Mouse (Mus musculus): Measurements from ENCODE around the gene Fndc3b.

DNA sequence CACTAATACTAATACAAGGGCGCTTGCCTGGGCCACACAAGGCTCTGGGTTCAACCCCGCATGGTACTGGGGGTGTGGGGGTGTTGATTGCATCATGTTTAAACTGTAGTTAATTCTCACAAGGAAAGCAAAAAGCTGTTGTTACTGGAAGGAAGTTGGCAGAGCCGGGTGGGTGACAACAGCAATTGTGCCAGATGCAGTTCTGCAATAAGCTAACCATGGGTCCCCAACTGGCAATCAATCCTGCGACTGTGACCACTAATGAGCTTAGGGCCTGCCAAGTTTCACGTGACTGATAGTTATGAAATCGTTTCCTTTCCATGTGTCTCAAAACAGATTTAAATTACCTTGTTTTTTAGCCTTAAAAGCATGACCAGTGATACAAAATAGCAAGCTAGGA is 33.5 kb downstream of the Fndc3b start:
- TF ChIP-seq POLR2A (IDR thresholded peaks at IDR 0.05; ENCODE audit: extremely low read depth, insufficient read depth, low read length) (no peak), CTCF (IDR thresholded peaks at IDR 0.05; ENCODE audit: extremely low read depth, insufficient read depth, low read length) (no peak)

All from cortical plate, adult 2 months (tissue).